Mouse (Mus musculus): ENCODE data around the gene Syngr1. TPM values are rescaled to one million over a fixed set of nuclear protein-coding genes. Genes with fewer than 3 reads are reported as not detected.

Syngr1 gene
- polyA plus RNA-seq, 1 experiment from 2014 or later: 14.3 TPM

- no peaks in the 10 kb centered on the region; the same call in 1 of the 2 replicates for H3K9me3 ChIP-seq (ENCODE audit: low read length)
- H3K4me2 ChIP-seq (replicated peaks; ENCODE audit: low read depth, low read length): no peak overlapping the region
- H3K27ac ChIP-seq (ENCODE audit: low read length): no peak overlapping the region
- no peak overlapping the region for H3K9ac ChIP-seq (replicated peaks; ENCODE audit: low read length)
- 11% methylated on average over 13 of the region's 13 CpGs for WGBS
- peaks cover 9% of the 10 kb centered on the region for H3K4me1 ChIP-seq (ENCODE audit: insufficient read depth, low read length)
- no peak overlapping the region for H3K4me3 ChIP-seq (ENCODE audit: low read length)
- H3K27me3 ChIP-seq (ENCODE audit: insufficient read depth, low read length): no peaks in the 10 kb centered on the region
- no peaks in the 10 kb centered on the region for H3K36me3 ChIP-seq (ENCODE audit: insufficient read depth, low read length)
- ATAC-seq (ENCODE audit: low FRiP score, low TSS enrichment): no peak
Observed at GRCm38 (mm10) chr15:80065414-80065813, 25.7 kb upstream of the Syngr1 start.

DNA sequence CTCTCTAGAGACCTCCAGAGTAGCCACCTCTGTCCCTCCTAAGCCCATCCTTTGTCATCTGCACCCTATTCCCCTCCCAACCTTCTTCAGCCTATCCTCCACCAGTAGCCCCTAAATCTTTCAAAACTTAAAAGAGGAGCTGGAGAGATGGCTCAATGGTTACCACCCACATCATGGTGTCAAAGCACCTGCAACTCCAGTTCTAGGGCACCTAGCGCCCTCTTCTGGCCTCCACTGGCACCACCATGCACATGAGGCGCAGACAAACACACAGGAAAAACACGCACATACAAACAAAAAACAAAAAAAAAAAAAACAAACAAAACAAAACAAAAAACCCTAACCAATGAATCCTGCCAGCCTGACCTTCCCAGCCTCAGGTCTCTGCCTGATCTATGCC, 24.6 kb upstream of the Syngr1 start:
- ATAC-seq (ENCODE audit: low FRiP score, low TSS enrichment): no peak
- Histone ChIP-seq H3K9me3 (ENCODE audit: low read length) (no peaks in the 10 kb centered on the region), H3K4me3 (ENCODE audit: low read length) (no peak overlapping the region), H3K27ac (ENCODE audit: low read length) (no peak overlapping the region), H3K4me2 (replicated peaks; ENCODE audit: low read depth, low read length) (no peak overlapping the region), H3K27me3 (ENCODE audit: insufficient read depth, low read length) (no peaks in the 10 kb centered on the region), H3K4me1 (ENCODE audit: insufficient read depth, low read length) (peaks cover 9% of the 10 kb centered on the region), H3K9ac (replicated peaks; ENCODE audit: low read length) (no peak overlapping the region), H3K36me3 (ENCODE audit: insufficient read depth, low read length) (no peaks in the 10 kb centered on the region)
- 69% methylated on average over 3 of the region's 3 CpGs for WGBS

GRCm38 (mm10) chr15:80069171-80069570, 22.0 kb upstream of the Syngr1 start:
- H3K9me3 ChIP-seq (ENCODE audit: low read length): no peaks in the 10 kb centered on the region
- no peak for ATAC-seq (ENCODE audit: low FRiP score, low TSS enrichment)
- H3K9ac ChIP-seq (replicated peaks; ENCODE audit: low read length): no peak overlapping the region
- no peaks in the 10 kb centered on the region for H3K36me3 ChIP-seq (ENCODE audit: insufficient read depth, low read length)
- no peak overlapping the region for H3K27ac ChIP-seq (ENCODE audit: low read length)
- peaks cover 5% of the 10 kb centered on the region; the same call in 1 of the 2 replicates for H3K4me1 ChIP-seq (ENCODE audit: insufficient read depth, low read length)
- no peak overlapping the region for H3K4me2 ChIP-seq (replicated peaks; ENCODE audit: low read depth, low read length)
- H3K4me3 ChIP-seq (ENCODE audit: low read length): no peak overlapping the region
- WGBS: 50% methylated on average over 4 of the region's 4 CpGs
- H3K27me3 ChIP-seq (ENCODE audit: insufficient read depth, low read length): no peaks in the 10 kb centered on the region

- Histone ChIP-seq H3K4me3 (ENCODE audit: low read length) (no peak overlapping the region), H3K4me1 (ENCODE audit: insufficient read depth, low read length) (peaks cover 5% of the 10 kb centered on the region; the same call in 1 of the 2 replicates), H3K9ac (replicated peaks; ENCODE audit: low read length) (0 out of 2 replicates have a peak overlapping the region, but pooled peaks have one; percentile 39), H3K27ac (ENCODE audit: low read length) (no peak overlapping the region), H3K36me3 (ENCODE audit: insufficient read depth, low read length) (no peaks in the 10 kb centered on the region), H3K9me3 (ENCODE audit: low read length) (no peaks in the 10 kb centered on the region), H3K4me2 (replicated peaks; ENCODE audit: low read depth, low read length) (no peak overlapping the region), H3K27me3 (ENCODE audit: insufficient read depth, low read length) (no peaks in the 10 kb centered on the region)
- 71% methylated on average over 8 of the region's 8 CpGs for WGBS
- ATAC-seq (ENCODE audit: low FRiP score, low TSS enrichment): no peak
Observed at GRCm38 (mm10) chr15:80070095-80070644, 21.0 kb upstream of the Syngr1 start.

DNA sequence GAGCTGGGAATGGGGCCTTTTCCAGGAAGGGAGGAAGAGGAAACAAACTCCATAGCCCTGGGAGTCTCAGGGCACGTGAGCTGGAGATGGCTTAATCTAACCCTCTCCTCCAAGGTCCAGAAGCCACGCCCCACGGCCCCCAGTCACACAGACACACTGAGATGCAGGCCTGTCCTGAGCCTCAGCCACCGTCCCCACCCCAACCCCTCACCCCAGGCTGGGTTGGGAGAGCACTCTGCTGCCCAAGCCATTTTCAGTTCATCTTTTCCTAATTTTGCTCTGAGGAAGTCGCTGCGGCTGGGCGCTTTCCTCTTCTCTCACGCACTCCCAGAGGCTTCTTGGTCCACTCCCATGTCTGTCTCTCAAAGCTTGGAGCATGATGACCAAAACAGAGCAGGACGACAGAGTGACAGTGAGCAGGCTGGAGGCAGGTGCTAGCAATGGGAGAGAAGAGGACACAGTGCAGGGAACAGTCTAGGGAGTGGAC, 19.1 kb upstream of the Syngr1 start:
- Histone ChIP-seq H3K4me1 (ENCODE audit: insufficient read depth, low read length) (peaks cover 10% of the 10 kb centered on the region), H3K4me2 (replicated peaks; ENCODE audit: low read depth, low read length) (no peak overlapping the region), H3K27ac (ENCODE audit: low read length) (no peak overlapping the region), H3K9me3 (ENCODE audit: low read length) (no peaks in the 10 kb centered on the region), H3K27me3 (ENCODE audit: insufficient read depth, low read length) (no peaks in the 10 kb centered on the region), H3K36me3 (ENCODE audit: insufficient read depth, low read length) (peaks cover 10% of the 10 kb centered on the region), H3K4me3 (ENCODE audit: low read length) (no peak overlapping the region), H3K9ac (replicated peaks; ENCODE audit: low read length) (no peak overlapping the region)
- no peak for ATAC-seq (ENCODE audit: low FRiP score, low TSS enrichment)
- WGBS: 41% methylated on average over 9 of the region's 9 CpGs

DNA sequence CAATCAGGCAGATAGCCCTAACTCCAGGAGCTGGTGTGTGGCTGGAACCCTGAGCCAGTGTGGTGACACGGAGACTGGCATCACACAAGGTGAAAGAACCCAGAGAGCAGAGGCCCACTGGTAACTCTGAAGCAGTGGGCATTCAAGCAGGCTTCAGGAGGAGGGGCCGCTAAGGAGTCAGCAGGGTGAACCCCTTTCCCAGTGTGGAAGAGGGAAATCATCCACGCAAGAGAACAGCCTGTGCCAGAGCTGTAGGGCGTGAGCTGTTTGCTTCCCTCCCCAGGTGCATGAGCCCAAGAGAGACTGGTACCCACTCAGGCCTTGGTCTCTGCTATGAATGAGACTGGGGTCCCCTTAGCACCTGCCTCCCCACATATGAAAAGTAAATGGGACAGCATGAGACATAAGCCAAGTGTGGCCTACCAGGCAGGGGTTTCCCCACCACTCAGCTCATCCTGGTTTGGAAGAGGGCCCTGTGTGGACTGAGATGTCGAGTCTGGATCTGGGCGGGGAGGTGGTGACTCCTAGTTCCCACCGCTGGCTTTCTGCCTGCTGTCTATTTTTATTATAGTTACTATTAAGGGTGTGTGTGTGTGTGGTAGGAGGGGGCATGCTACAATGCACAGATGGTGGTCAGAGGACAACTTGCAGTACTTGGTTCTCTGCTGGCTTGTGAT, 18.4 kb upstream of the Syngr1 start:
- Histone ChIP-seq H3K36me3 (ENCODE audit: insufficient read depth, low read length) (peaks cover 15% of the 10 kb centered on the region), H3K27ac (ENCODE audit: low read length) (no peak overlapping the region), H3K4me3 (ENCODE audit: low read length) (no peak overlapping the region), H3K9me3 (ENCODE audit: low read length) (no peaks in the 10 kb centered on the region), H3K9ac (replicated peaks; ENCODE audit: low read length) (no peak overlapping the region), H3K4me2 (replicated peaks; ENCODE audit: low read depth, low read length) (no peak overlapping the region), H3K4me1 (ENCODE audit: insufficient read depth, low read length) (peaks cover 10% of the 10 kb centered on the region), H3K27me3 (ENCODE audit: insufficient read depth, low read length) (no peaks in the 10 kb centered on the region)
- WGBS: 72% methylated on average over 7 of the region's 7 CpGs
- no peak for ATAC-seq (ENCODE audit: low FRiP score, low TSS enrichment)

DNA sequence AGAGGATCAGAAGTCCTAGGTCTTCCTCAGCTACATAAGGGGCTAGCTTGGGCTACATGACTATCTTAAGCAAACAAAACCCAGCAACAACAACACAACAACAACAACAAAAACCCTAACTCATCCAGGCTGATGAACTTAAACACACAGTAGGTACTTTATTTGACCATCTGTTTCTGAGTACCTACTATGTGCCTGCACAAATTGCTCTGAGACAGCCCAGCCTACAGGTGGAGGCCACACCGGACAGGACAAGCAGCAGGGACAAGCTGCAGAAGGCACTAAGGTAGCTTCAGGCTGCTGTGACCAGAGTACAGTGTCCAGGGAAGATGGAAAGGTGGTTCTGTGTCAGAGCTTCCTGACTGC, 17.9 kb upstream of the Syngr1 start:
- Histone ChIP-seq H3K9ac (replicated peaks; ENCODE audit: low read length) (no peak overlapping the region), H3K4me3 (ENCODE audit: low read length) (no peak overlapping the region), H3K27ac (ENCODE audit: low read length) (no peak overlapping the region), H3K4me2 (replicated peaks; ENCODE audit: low read depth, low read length) (no peak overlapping the region), H3K27me3 (ENCODE audit: insufficient read depth, low read length) (no peaks in the 10 kb centered on the region), H3K4me1 (ENCODE audit: insufficient read depth, low read length) (peaks cover 10% of the 10 kb centered on the region), H3K36me3 (ENCODE audit: insufficient read depth, low read length) (peaks cover 21% of the 10 kb centered on the region), H3K9me3 (ENCODE audit: low read length) (no peaks in the 10 kb centered on the region)
- ATAC-seq (ENCODE audit: low FRiP score, low TSS enrichment): no peak
- WGBS: 94% methylated on average over 1 of the region's 1 CpGs

DNA sequence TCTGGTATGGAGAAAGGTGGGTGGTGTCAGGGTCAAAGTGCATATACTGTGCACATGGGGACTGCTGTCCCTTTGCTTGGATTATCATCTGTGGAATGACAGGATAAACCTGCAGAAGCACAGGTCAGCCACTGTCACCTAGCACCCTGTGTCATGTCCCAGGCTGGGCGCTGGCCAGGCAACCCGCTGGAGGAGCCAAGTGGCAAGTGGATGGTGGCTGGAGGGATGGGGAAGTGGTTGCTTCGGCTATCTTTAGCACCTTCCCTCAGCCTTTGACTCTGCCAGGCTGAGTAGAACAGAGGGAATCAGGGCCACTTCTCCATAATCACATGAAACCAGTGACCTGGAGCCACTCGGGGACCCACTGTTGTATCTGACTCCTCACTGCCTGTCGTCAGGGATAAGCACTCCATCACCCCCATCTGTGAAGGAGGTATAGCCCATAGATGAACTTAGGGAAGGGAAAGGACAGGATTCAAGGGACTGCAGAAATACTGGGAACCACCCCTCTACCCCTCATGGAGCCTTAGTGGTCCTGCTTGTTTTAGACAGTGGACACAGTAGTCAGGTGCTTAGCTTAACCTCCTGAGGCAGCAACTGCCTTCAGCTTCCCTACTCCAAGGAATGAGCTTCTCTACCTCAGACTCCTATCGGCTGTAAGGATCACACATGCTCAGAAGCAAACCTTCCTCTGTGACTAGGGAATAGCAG, 16.3 kb upstream of the Syngr1 start:
- Histone ChIP-seq H3K4me2 (replicated peaks; ENCODE audit: low read depth, low read length) (no peak overlapping the region), H3K27ac (ENCODE audit: low read length) (no peak overlapping the region), H3K9me3 (ENCODE audit: low read length) (no peaks in the 10 kb centered on the region), H3K9ac (replicated peaks; ENCODE audit: low read length) (no peak overlapping the region), H3K27me3 (ENCODE audit: insufficient read depth, low read length) (no peaks in the 10 kb centered on the region), H3K4me3 (ENCODE audit: low read length) (no peak overlapping the region), H3K4me1 (ENCODE audit: insufficient read depth, low read length) (peaks cover 14% of the 10 kb centered on the region), H3K36me3 (ENCODE audit: insufficient read depth, low read length) (peaks cover 36% of the 10 kb centered on the region)
- 51% methylated on average over 6 of the region's 6 CpGs for WGBS
- no peak for ATAC-seq (ENCODE audit: low FRiP score, low TSS enrichment)

DNA sequence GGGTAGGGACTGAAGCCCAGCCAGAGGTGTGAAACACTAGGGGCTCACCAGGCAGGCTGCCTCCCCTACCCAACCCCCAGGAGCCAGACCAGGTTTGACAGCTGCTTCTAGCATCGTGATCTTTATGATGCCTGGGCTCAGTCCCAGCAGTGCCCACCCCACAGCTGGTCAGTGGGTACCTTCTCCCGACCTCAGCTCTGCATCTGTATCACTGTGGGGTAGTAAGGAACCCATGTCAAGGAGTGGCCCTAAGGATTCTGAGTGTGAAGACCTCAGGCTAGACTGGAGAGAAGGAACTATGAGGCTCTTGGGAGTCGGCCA, 15.8 kb upstream of the Syngr1 start:
- Histone ChIP-seq H3K36me3 (ENCODE audit: insufficient read depth, low read length) (peaks cover 41% of the 10 kb centered on the region), H3K27me3 (ENCODE audit: insufficient read depth, low read length) (no peaks in the 10 kb centered on the region), H3K4me1 (ENCODE audit: insufficient read depth, low read length) (peaks cover 19% of the 10 kb centered on the region), H3K9ac (replicated peaks; ENCODE audit: low read length) (no peak overlapping the region), H3K9me3 (ENCODE audit: low read length) (no peaks in the 10 kb centered on the region), H3K4me2 (replicated peaks; ENCODE audit: low read depth, low read length) (no peak overlapping the region), H3K27ac (ENCODE audit: low read length) (peak overlapping the region; percentile 61; the same call in 1 of the 2 replicates), H3K4me3 (ENCODE audit: low read length) (no peak overlapping the region)
- no peak for ATAC-seq (ENCODE audit: low FRiP score, low TSS enrichment)
- 29% methylated on average over 3 of the region's 3 CpGs for WGBS

Measured in kidney, embryonic 16.5 days (tissue).